Mouse (Mus musculus): ENCODE measurements around the gene Prrc2a. TPM values are rescaled to one million over a fixed set of nuclear protein-coding genes. Genes with fewer than 3 reads are reported as not detected.

Prrc2a gene
- total RNA-seq, 1 experiment from 2014 or later = 110 TPM

GRCm38 (mm10) chr17:35111774-35112173 lies 52.9 kb downstream of the Prrc2a start:
- ATAC-seq (replicated peaks; ENCODE audit: low read depth, poor library complexity, severe bottlenecking) = no peak

- no peak for ATAC-seq (replicated peaks; ENCODE audit: low read depth, poor library complexity, severe bottlenecking)
Observed at GRCm38 (mm10) chr17:35108097-35108496, 56.6 kb downstream of the Prrc2a start, which contains the start of gene Ly6g5c. Gene Ly6g5c (plus strand): TSS chr17:35108279.

- no peak for ATAC-seq (replicated peaks; ENCODE audit: low read depth, poor library complexity, severe bottlenecking)
Observed at GRCm38 (mm10) chr17:35106522-35106921, 58.2 kb downstream of the Prrc2a start.

GRCm38 (mm10) chr17:35105740-35106389 lies 58.8 kb downstream of the Prrc2a start:
- ATAC-seq (replicated peaks; ENCODE audit: low read depth, poor library complexity, severe bottlenecking) = 0 out of 2 replicates have a peak, but pooled peaks have one; percentile 22

- peak; percentile 55 for ATAC-seq (replicated peaks; ENCODE audit: low read depth, poor library complexity, severe bottlenecking)
Observed at GRCm38 (mm10) chr17:35104754-35105153, 59.9 kb downstream of the Prrc2a start.

GRCm38 (mm10) chr17:35104079-35104478 lies 60.6 kb downstream of the Prrc2a start:
- ATAC-seq (replicated peaks; ENCODE audit: low read depth, poor library complexity, severe bottlenecking) = no peak

- peak; percentile 58 for ATAC-seq (replicated peaks; ENCODE audit: low read depth, poor library complexity, severe bottlenecking)
Observed at GRCm38 (mm10) chr17:35103221-35103690, 61.4 kb downstream of the Prrc2a start.

GRCm38 (mm10) chr17:35102299-35102698 lies 62.4 kb downstream of the Prrc2a start:
- no peak for ATAC-seq (replicated peaks; ENCODE audit: low read depth, poor library complexity, severe bottlenecking)

GRCm38 (mm10) chr17:35101161-35101560 lies 63.5 kb downstream of the Prrc2a start:
- ATAC-seq (replicated peaks; ENCODE audit: low read depth, poor library complexity, severe bottlenecking) = no peak

- ATAC-seq (replicated peaks; ENCODE audit: low read depth, poor library complexity, severe bottlenecking) = no peak
Observed at GRCm38 (mm10) chr17:35100196-35100765, 64.4 kb downstream of the Prrc2a start.

Other genes starting within 250 kb of the Prrc2a start
- 3.4 and 5.0 TPM in 2 replicates for gene Neu1, start 233.6 kb downstream of the Prrc2a start, total RNA-seq (2017)
- gene Hspa1b, start 205.7 kb downstream of the Prrc2a start, total RNA-seq (2017) = 79.3 and 84.3 TPM in 2 replicates
- not detected in 2 replicates for gene Gm20481, start 195.0 kb downstream of the Prrc2a start, total RNA-seq (2017)
- gene Hspa1a, start 192.7 kb downstream of the Prrc2a start, total RNA-seq (2017) = 33.5 and 47.4 TPM in 2 replicates
- gene Hspa1l, start 192.2 kb downstream of the Prrc2a start, total RNA-seq (2017) = 0.63 TPM in 1 of 2 replicates, not detected in the other
- 26.9 and 34.1 TPM in 2 replicates for gene Lsm2, start 183.0 kb downstream of the Prrc2a start, total RNA-seq (2017)
- 174 and 210 TPM in 2 replicates for gene Vars, start 163.9 kb downstream of the Prrc2a start, total RNA-seq (2017)
- 0.32 TPM in 1 of 2 replicates, not detected in the other for gene Vwa7, start 148.3 kb downstream of the Prrc2a start, total RNA-seq (2017)
- gene Sapcd1, start 136.9 kb downstream of the Prrc2a start, total RNA-seq (2017) = 1.2 and 4.4 TPM in 2 replicates
- 3.8 and 4.2 TPM in 2 replicates for gene Msh5, start 118.2 kb downstream of the Prrc2a start, total RNA-seq (2017)
- 214 and 220 TPM in 2 replicates for gene Clic1, start 114.9 kb downstream of the Prrc2a start, total RNA-seq (2017)
- 21.3 and 26.7 TPM in 2 replicates for gene Ddah2, start 105.9 kb downstream of the Prrc2a start, total RNA-seq (2017)
- gene Ly6g6c, start 99.5 kb downstream of the Prrc2a start, total RNA-seq (2017) = not detected in 2 replicates
- not detected in 2 replicates for gene Mpig6b, start 98.7 kb downstream of the Prrc2a start, total RNA-seq (2017)
- gene Ly6g6e, start 88.0 kb downstream of the Prrc2a start, total RNA-seq (2017) = not detected in 2 replicates
- gene Ly6g6d, start 86.8 kb downstream of the Prrc2a start, total RNA-seq (2017) = not detected in 2 replicates
- gene Ly6g6f, start 79.3 kb downstream of the Prrc2a start, total RNA-seq (2017) = not detected in 2 replicates
- gene Abhd16a, start 75.6 kb downstream of the Prrc2a start, total RNA-seq (2017) = 33.1 and 38.8 TPM in 2 replicates
- not detected in 2 replicates for gene Ly6g5c, start 56.6 kb downstream of the Prrc2a start, total RNA-seq (2017)
- gene Ly6g5b, start 49.5 kb downstream of the Prrc2a start, total RNA-seq (2017) = not detected in 2 replicates
- gene Gpank1, start 43.4 kb downstream of the Prrc2a start, total RNA-seq (2017) = 39.5 and 50.1 TPM in 2 replicates
- gene Csnk2b, start 42.8 kb downstream of the Prrc2a start, total RNA-seq (2017) = 286 and 306 TPM in 2 replicates
- 6.3 and 8.2 TPM in 2 replicates for gene D17H6S53E, start 38.5 kb downstream of the Prrc2a start, total RNA-seq (2017)
- not detected in 2 replicates for gene Apom, start 32.8 kb downstream of the Prrc2a start, total RNA-seq (2017)
- gene Bag6, start 29.7 kb downstream of the Prrc2a start, total RNA-seq (2017) = 58.8 and 103 TPM in 2 replicates
- gene Aif1, start 11.2 kb upstream of the Prrc2a start, total RNA-seq (2017) = 4.7 and 5.4 TPM in 2 replicates
- 44.3 and 51.6 TPM in 2 replicates for gene Lst1, start 23.5 kb upstream of the Prrc2a start, total RNA-seq (2017)
- 1.1 and 1.8 TPM in 2 replicates for gene Ltb, start 29.5 kb upstream of the Prrc2a start, total RNA-seq (2017)
- gene Tnf, start 37.1 kb upstream of the Prrc2a start, total RNA-seq (2017) = 9.4 and 11.3 TPM in 2 replicates
- gene Lta, start 40.5 kb upstream of the Prrc2a start, total RNA-seq (2017) = not detected in 2 replicates
- not detected in 2 replicates for gene Gm16181, start 55.9 kb upstream of the Prrc2a start, total RNA-seq (2017)
- gene Atp6v1g2, start 68.8 kb upstream of the Prrc2a start, total RNA-seq (2017) = 1.6 and 1.8 TPM in 2 replicates
- 5.2 and 7.0 TPM in 2 replicates for gene Nfkbil1, start 70.9 kb upstream of the Prrc2a start, total RNA-seq (2017)
- gene Ddx39b, start 76.8 kb upstream of the Prrc2a start, total RNA-seq (2017) = 199 and 218 TPM in 2 replicates
- 427 and 466 TPM in 2 replicates for gene H2-D1, start 97.8 kb upstream of the Prrc2a start, total RNA-seq (2017)
- gene H2-Q1, start 155.5 kb upstream of the Prrc2a start, total RNA-seq (2017) = 0.05 TPM in 1 of 2 replicates, not detected in the other
- gene H2-Q2, start 177.3 kb upstream of the Prrc2a start, total RNA-seq (2017) = not detected in 2 replicates
- 53.3 and 55.3 TPM in 2 replicates for gene H2-Q4, start 214.7 kb upstream of the Prrc2a start, total RNA-seq (2017)